Mouse (Mus musculus) gastrocnemius, adult 2 months (tissue): ENCODE results near the gene Aqp11. TPM values are rescaled to one million over a fixed set of nuclear protein-coding genes. Genes with fewer than 3 reads are reported as not detected.

Experiments
- DNase-seq: peaks from one replicate; pipeline ENCODE4 v3.0.0; 2022
- H3K27ac ChIP-seq: fragments of 200-600 bp; 2 replicates; pipeline ENCODE4 v1.8.1; 2022; ENCODE audit warnings: mild to moderate bottlenecking
- H3K4me3 ChIP-seq: fragments of 200-600 bp; 2 replicates; pipeline ENCODE4 v1.8.1; 2022; ENCODE audit warnings: mild to moderate bottlenecking, moderate library complexity
- CTCF ChIP-seq: fragments of 200-600 bp; IDR thresholded peaks from 2 replicates; pipeline ENCODE4 v1.8.1; 2022; ENCODE audit warnings: antibody characterized with exemption, mild to moderate bottlenecking, moderate library complexity
- intact Hi-C: fragments of 180-260 bp; cut with DNase I; formaldehyde crosslinking; loops from one replicate; pipeline ENCODE4 v1.15.1; 2025
- total RNA-seq, 2 experiments: library from RNA; stranded (reverse); gene quantifications; 2 replicates each; pipeline ENCODE4 v1.2.3; 2021

Aqp11 gene
- total RNA-seq, 2 experiments from 2014 or later, result 0.81 to 0.89 TPM

DNA sequence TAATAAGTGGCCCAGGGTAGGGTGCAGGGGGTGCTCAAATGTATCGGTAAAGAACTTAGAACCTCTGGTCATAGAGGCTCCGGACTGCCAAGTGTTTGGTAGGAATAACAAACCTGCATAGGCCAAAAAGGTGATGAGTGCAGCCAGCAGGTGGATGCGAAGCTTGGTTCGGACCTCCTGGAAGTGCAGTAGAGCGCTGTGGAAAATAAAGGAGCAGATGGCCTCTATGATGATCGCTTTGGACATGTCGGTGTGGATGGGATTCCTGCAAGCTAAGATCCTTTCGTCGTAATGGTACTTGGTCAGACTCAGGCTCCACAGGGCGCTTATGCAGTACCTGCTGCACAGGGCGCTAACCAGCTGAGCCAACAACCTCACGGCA lies 842 bp downstream of the Aqp11 start:
- Histone ChIP-seq H3K27ac (peak overlapping the region; percentile 82), H3K4me3 (peak overlapping the region; percentile 89)
- intact Hi-C loops, result no loop called here
- DNase-seq, result no peak
- TF ChIP-seq CTCF, result no peak

DNA sequence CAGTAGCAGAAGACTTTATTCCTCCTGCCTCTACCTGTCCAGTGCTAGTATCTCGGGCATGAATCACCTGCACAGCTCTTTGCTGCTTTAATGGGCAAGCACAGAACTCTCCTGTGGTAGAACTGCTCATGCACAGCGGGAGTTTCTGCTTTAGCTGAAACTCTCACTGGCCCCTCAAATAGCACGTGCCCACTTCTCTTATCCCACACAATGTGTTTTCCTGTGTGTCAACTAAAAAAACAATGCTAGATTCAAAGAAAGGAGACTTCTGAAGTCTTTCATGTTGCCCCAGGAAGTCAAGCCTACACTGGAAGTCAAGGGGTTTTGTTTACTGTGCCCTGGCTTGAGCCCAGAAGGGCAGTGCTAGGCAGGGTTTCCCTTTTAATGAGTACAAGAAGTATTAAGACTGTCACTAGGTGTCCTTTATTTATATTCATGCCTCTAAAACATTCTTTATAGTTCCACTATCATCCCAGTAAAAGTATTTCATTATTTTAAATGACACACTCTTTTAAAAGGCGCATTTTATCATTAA lies 2.1 kb downstream of the Aqp11 start:
- intact Hi-C loops, result no loop called here
- no peak for TF ChIP-seq CTCF
- no peak for DNase-seq
- Histone ChIP-seq H3K4me3 (peak overlapping the region; percentile 15; the same call in 1 of the 2 replicates), H3K27ac (no peak overlapping the region)

DNA sequence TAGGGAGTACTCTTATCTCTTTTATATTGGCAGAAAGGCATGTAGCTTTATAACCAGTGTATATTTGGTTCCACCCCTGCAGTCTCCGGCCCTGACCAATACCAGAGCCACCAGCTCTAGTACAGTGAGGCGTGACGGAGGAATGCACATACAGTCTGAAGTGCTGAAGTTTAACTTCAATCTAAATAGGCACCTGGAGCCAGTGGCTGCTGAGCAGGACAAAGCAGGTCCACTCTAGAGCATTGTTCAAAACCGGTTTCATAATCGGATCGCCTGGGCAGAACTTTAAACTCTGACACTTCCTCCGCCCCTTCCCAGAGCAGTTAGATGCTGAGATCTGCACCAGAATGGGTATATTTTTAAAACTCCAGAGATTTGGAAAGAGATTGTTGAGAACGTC lies 3.1 kb downstream of the Aqp11 start:
- H3K27ac ChIP-seq, result no peak overlapping the region
- intact Hi-C loops, result no loop called here
- no peak for TF ChIP-seq CTCF
- no peak overlapping the region for H3K4me3 ChIP-seq
- no peak for DNase-seq

DNA sequence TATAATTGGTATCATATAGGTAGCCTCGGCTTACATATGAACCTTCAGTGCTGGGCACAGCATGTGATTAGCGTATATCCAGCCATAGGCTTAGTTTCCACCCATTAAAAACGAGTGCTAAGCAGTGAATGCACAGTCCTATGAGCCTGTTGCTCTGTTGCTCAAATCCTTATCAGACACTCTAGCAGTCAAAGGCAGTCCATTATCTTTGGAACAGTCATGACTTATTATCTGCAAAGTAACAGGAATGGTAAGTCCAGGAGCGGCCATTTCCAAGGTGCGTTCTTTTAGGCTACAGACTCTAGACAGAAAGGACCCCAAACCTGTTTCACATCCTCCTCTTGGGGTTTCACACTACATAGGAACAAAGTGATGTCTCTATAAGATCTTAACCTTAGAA lies 4.5 kb downstream of the Aqp11 start:
- no peak for DNase-seq
- Histone ChIP-seq H3K4me3 (no peak overlapping the region), H3K27ac (no peak overlapping the region)
- no peak for TF ChIP-seq CTCF
- intact Hi-C loops, result no loop called here

DNA sequence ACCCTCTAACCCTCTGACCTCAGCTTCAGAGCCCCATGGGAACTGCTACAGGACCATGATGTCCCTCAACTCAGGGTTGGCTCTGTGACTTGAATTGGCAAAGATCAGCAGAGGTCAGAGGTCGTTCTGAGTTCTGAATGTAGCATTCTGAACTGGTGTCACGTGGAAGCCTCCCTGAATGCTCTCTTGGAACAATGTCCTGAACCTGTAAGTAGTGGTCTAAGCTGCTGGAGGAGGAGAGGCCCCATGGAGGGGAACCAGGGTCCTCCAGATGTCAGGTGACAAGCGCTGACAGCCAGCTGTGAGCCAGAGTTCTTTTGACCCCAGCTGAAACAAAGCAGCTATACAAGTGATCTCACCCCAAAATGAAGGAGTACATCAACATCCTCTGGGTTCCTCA lies 7.7 kb downstream of the Aqp11 start:
- intact Hi-C loops, result no loop called here

DNA sequence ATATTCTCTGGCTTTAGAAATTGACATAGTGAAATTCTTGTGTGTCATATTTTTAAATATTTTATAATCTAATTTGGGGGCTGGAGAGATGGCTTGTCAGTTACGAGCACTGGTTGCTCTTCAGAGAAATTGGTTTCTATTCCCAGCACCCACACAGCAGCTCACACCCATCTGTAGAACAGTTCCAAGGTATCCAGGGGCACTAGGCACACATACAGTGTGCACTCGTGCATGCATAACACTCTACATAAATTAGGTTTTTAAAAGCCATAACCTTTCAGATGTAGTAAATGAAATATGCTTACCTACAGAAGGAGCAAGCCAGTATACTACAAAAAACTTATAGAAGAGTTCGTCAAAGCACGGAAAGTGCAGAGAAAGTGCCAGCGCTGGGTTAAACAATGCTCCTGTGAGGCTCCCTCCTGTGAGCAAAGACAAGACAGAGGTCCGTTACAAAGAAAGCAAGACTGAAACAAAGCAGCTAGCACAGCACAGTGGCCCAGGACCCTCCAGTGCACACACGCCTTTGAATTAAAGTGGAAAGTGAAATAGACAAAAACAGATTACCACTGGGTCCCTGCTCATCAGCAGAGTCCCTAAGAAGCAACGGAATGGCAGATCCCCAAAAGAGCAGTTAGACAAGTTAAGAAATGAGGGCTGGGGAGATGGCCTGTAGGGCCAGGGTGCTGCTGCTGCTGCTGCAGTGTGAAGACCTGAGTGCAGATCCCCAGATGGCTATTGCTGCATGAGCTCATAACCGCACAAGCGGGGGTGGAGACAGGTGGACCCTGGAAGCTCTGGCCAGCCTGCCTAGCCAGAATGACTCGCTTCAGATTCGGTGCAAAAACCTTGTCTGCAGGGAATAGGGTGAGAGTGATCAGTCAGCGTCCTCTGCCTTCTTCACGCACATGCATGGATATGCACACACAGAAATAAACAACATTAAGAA lies 9.1 kb downstream of the Aqp11 start:
- no peak overlapping the region for H3K4me3 ChIP-seq
- DNase-seq, result no peak
- intact Hi-C loops, result no loop called here
- TF ChIP-seq CTCF, result no peak
- H3K27ac ChIP-seq, result no peak overlapping the region

More for the DNA sequence above, 7.7 kb downstream of the Aqp11 start:
- no peak for TF ChIP-seq CTCF
- Histone ChIP-seq H3K27ac (no peak overlapping the region), H3K4me3 (no peak overlapping the region)
- DNase-seq, result no peak

DNA sequence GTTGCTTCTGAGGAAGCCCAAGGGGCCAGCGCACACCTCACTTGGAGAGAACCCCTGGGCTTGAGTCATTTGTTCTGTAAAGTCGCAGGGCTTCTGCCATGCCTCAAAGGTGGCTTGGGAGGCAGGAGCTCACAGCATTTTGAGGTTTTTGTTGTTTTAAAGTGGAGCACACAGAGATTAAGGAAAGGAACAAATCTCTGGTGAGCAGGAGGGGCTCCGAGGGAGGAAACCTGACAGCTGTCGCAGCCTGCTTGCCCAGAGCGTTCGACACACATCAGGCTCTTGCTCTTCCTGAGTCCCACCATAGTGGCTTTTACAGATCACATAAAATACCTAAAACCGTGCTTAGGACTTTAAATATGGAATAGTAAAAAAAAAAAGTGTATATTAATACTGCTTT lies 11.3 kb downstream of the Aqp11 start:
- Histone ChIP-seq H3K4me3 (no peak overlapping the region), H3K27ac (no peak overlapping the region)
- intact Hi-C loops, result no loop called here
- no peak for TF ChIP-seq CTCF
- no peak for DNase-seq

DNA sequence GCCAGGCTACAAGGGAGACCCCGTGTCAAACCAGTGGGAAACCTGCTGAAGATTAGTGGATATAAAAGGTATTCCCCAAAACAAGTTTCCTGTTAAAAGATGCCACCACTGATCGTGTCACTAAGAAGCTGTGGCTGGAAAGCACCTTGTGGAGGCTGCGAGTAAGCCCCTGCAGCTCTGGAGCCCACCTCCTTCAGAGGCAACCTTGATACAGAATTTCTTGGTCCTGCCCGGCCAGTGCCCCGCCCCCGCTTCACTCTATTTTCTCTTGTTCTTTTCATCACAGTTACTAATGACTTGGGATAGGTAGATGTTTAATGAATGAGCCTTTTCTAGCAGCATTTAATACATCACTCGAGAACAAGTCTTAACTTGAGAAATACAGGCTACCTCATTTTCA lies 12.0 kb downstream of the Aqp11 start:
- no peak for TF ChIP-seq CTCF
- Histone ChIP-seq H3K4me3 (no peak overlapping the region), H3K27ac (no peak overlapping the region)
- intact Hi-C loops, result no loop called here
- DNase-seq, result no peak

DNA sequence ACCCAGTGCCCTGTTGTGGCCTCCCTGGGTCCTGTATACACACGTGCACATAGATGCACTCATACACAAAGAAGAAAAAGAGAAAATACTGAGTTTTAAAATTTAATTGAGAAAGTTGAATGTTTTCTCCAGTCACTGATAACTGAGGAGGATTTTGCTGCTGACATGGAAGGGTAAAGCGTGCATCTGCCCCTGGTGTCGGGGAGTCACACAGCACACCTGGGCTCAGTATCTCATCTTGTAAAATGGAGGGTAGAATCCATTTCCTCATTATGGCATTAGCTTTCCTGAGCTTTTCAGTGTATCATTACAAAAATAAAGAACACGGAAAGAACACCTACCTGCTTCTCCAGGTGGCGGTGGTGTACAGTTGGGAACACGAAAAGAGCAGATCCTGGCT lies 12.7 kb downstream of the Aqp11 start:
- no peak for DNase-seq
- Histone ChIP-seq H3K4me3 (no peak overlapping the region), H3K27ac (no peak overlapping the region)
- no peak for TF ChIP-seq CTCF
- intact Hi-C loops, result no loop called here

DNA sequence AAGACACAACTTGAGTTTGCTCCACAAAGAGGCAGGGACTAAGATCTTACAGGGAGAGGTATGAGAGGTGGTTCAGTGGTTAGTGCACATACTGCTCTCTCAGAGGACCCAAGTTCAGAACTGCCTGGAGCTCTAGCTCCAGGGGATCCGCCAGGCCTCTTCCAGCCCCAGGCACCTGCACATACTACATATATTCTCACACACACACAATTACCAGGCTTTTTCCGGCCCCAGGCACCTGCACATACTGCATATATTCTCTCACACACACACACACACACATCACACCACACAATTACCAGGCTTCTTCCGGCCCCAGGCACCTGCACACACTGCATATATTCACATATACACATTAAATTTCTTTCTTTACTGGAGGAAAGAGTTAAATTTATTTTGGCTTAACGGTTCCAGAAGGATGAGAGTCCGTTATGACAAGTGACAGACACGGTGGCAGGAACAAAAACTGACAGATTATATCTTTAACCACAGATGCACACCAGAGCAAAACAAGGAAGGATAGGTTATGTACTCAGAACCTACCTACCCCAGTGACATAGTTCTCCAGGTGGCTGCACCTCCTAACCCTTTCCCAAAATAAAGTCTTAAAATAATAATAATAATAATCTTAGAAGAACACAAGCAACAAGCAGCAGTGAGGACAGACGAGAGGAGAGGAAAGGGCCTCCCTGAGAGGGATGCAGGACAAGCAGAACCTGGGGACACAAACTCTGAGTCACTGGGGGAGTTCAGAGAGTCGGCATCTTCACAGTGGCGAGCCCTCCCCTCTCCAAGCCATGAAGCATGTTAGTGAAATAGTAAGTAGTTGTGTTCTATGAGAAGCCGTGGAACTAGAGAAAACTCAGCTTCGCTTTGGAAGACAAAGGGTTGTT lies 14.2 kb downstream of the Aqp11 start:
- Histone ChIP-seq H3K27ac (no peak overlapping the region), H3K4me3 (no peak overlapping the region)
- intact Hi-C loops, result no loop called here
- DNase-seq, result no peak
- TF ChIP-seq CTCF, result no peak

DNA sequence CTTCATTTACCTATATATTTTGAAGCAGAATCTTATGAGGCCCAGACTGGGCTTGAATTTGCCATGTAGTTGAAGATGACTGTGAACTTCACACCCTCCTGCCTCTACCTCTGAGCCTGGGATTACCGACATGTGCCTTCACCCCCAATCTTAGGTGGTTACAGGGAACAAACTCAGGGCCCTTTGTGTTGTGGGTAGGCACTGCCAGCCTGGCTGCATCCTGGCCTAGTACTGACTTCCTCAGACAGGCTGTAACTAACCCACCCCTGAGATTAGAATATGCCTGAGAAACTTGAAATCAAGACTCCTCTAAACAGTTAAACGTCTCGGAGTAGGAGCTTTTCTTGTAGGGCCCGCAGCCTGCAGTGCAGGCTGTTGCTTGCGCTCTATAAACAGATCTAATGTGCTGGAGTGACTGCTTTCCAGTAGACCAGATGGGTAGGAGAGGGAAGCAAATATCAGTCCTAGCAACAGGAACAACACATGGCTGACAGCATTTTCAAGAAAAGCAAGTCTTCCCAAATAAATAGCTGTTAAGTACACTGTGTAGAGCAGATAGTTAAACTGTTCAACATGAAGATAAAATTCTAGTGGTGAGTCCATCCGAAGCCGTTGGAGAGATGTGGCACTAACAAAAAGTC lies 15.7 kb downstream of the Aqp11 start:
- no peak for DNase-seq
- Histone ChIP-seq H3K4me3 (no peak overlapping the region), H3K27ac (no peak overlapping the region)
- intact Hi-C loops, result no loop called here
- no peak for TF ChIP-seq CTCF

DNA sequence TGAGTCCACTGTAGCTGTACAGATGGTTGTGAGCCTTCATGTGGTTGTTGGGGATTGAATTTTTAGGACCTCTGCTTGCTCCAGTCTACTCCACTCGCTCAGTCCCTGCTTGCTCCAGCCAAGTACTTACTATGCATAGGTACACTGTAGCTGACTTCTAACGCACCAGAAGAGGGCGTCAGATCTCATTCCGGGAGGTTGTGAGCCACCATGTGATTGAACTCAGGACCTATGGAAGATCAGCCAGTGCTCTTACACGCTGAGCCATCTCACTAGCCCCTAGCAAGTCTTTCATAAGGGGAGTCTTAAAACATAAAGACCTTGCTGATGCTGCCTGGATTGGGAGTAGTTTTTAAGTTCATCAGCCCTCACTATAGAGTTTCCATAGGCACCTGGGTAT lies 18.0 kb downstream of the Aqp11 start:
- TF ChIP-seq CTCF, result no peak
- H3K27ac ChIP-seq, result no peak overlapping the region
- no peak overlapping the region for H3K4me3 ChIP-seq
- intact Hi-C loops, result no loop called here
- no peak for DNase-seq
